Mouse (Mus musculus): ENCODE measurements around the gene Olfr64. TPM values are rescaled to one million over a fixed set of nuclear protein-coding genes. Genes with fewer than 3 reads are reported as not detected.

Gene Olfr64
- polyA plus RNA-seq, 1 experiment: not detected

DNA sequence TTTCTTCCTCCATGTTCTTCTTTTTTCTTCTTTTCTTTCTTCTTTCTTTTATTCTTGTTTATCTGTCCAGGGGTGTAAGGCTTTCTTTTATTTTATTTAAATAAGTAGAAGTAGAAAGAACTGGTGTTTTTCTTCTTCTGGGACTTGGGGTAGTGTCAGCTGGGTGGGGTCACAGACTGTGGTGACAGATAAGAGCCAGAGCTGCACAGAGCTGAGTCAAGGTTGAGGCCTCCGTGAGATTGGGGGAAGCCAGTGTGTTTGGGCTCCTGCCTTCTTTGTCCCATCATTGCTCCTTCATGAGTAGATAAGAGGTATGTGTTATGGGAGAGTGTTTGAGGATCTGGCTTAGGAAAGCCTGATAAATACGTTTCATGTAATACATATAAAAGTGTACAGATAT, 35.2 kb downstream of the Olfr64 start:
- Histone ChIP-seq H3K27ac (replicated peaks; ENCODE audit: low read depth, low read length) (no peak overlapping the region), H3K4me1 (ENCODE audit: control insufficient read depth, insufficient read depth, insufficient read length, low read length) (no peaks in the 10 kb centered on the region), H3K4me3 (ENCODE audit: insufficient read depth, low read depth, low read length) (no peak overlapping the region)

DNA sequence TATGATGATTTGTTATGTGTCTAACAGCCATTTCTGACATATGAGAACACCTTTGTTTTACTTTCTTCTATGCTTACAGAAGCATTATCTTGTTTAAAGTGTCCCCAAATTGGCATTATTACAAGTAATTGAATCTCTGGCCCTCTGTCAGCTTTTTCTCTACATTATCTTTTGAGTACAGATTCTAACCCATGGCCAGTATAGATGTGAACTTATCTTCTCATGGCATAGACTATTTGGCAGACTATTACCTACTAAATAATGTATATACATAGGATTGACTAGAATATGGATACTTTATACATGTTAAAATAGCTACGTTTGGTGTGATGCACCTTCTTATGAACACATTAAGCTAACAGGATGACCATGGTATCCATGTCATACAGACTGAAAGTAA, 39.6 kb downstream of the Olfr64 start:
- Histone ChIP-seq H3K27ac (replicated peaks; ENCODE audit: low read depth, low read length) (no peak overlapping the region), H3K4me3 (ENCODE audit: insufficient read depth, low read depth, low read length) (no peak overlapping the region), H3K4me1 (ENCODE audit: control insufficient read depth, insufficient read depth, insufficient read length, low read length) (no peaks in the 10 kb centered on the region)

DNA sequence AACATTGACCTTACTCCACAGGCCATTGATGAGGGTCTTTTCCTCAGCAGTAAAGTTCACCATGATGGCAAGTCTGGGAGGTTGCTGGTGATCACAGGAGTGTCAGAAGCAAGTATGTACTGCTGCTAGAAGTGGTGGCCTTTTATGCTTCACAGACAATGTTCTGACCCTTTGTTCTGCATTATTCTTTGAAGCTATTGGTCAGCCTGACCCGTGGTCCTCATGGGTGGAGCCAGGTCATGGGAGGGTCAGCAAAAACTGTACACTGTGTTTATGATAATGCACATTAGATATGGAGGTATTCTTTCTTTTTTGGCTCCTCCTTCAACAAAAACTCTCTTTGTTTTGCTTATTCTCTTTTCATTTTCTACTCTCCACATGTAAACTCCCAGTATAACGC, 41.2 kb downstream of the Olfr64 start, which contains the start of gene Hbb-y:
TSS of gene Hbb-y (minus strand) at position 127 of the 400 bp plus-strand sequence.
- Histone ChIP-seq H3K4me3 (ENCODE audit: insufficient read depth, low read depth, low read length) (no peak within 1 kb of the TSS), H3K27ac (replicated peaks; ENCODE audit: low read depth, low read length) (no peak within 1 kb of the TSS), H3K4me1 (ENCODE audit: control insufficient read depth, insufficient read depth, insufficient read length, low read length) (no peaks in the 10 kb centered on the region)

GRCm38 (mm10) chr7:103844525-103845325, 49.6 kb downstream of the Olfr64 start:
- H3K4me3 ChIP-seq (ENCODE audit: insufficient read depth, low read depth, low read length): no peak overlapping the region
- H3K27ac ChIP-seq (replicated peaks; ENCODE audit: low read depth, low read length): no peak overlapping the region
- no peaks in the 10 kb centered on the region for H3K4me1 ChIP-seq (ENCODE audit: control insufficient read depth, insufficient read depth, insufficient read length, low read length)

- Histone ChIP-seq H3K4me1 (ENCODE audit: control insufficient read depth, insufficient read depth, insufficient read length, low read length) (no peaks in the 10 kb centered on the region), H3K4me3 (ENCODE audit: insufficient read depth, low read depth, low read length) (no peak within 1 kb of the TSS), H3K27ac (replicated peaks; ENCODE audit: low read depth, low read length) (no peak within 1 kb of the TSS)
These were observed 51.3 kb downstream of the Olfr64 start, which contains the start of gene Hbb-bh1 for GRCm38 (mm10) chr7:103843034-103843433. Hbb-bh1 (minus strand) TSS chr7:103843164.

- H3K4me3 ChIP-seq (ENCODE audit: insufficient read depth, low read depth, low read length): no peak within 1 kb of the TSS
- H3K4me1 ChIP-seq (ENCODE audit: control insufficient read depth, insufficient read depth, insufficient read length, low read length): no peaks in the 10 kb centered on the region
- H3K27ac ChIP-seq (replicated peaks; ENCODE audit: low read depth, low read length): no peak within 1 kb of the TSS
These were observed 54.0 kb downstream of the Olfr64 start, which contains the start of gene Hbb-bh2 for GRCm38 (mm10) chr7:103840268-103840667. Hbb-bh2 (minus strand) TSS chr7:103840520.

Other genes with a start within 250 kb of the Olfr64 start
- gene Olfr623, start 230.8 kb downstream of the Olfr64 start, polyA plus RNA-seq (2012; ENCODE audit: insufficient read depth, insufficient read length, missing spikeins): not detected in 2 replicates
- not detected in 2 replicates for gene Olfr624, start 223.3 kb downstream of the Olfr64 start, polyA plus RNA-seq (2012; ENCODE audit: insufficient read depth, insufficient read length, missing spikeins)
- gene Olfr625-ps1, start 211.8 kb downstream of the Olfr64 start, polyA plus RNA-seq (2012; ENCODE audit: insufficient read depth, insufficient read length, missing spikeins): not detected in 2 replicates
- gene Olfr243, start 179.8 kb downstream of the Olfr64 start, polyA plus RNA-seq (2012; ENCODE audit: insufficient read depth, insufficient read length, missing spikeins): not detected in 2 replicates
- gene Olfr628, start 164.1 kb downstream of the Olfr64 start, polyA plus RNA-seq (2012; ENCODE audit: insufficient read depth, insufficient read length, missing spikeins): not detected in 2 replicates
- not detected in 2 replicates for gene Olfr629, start 149.5 kb downstream of the Olfr64 start, polyA plus RNA-seq (2012; ENCODE audit: insufficient read depth, insufficient read length, missing spikeins)
- not detected in 2 replicates for gene Olfr630, start 137.2 kb downstream of the Olfr64 start, polyA plus RNA-seq (2012; ENCODE audit: insufficient read depth, insufficient read length, missing spikeins)
- not detected in 2 replicates for gene Olfr69, start 122.9 kb downstream of the Olfr64 start, polyA plus RNA-seq (2012; ENCODE audit: insufficient read depth, insufficient read length, missing spikeins)
- gene Olfr68, start 114.8 kb downstream of the Olfr64 start, polyA plus RNA-seq (2012; ENCODE audit: insufficient read depth, insufficient read length, missing spikeins): not detected in 2 replicates
- gene Olfr67, start 102.7 kb downstream of the Olfr64 start, polyA plus RNA-seq (2012; ENCODE audit: insufficient read depth, insufficient read length, missing spikeins): not detected in 2 replicates
- gene Hbb-bt, start 80.5 kb downstream of the Olfr64 start, polyA plus RNA-seq (2012; ENCODE audit: insufficient read depth, insufficient read length, missing spikeins): 87.6 and 749 TPM in 2 replicates
- 880 and 4,613 TPM in 2 replicates for gene Hbb-bs, start 66.4 kb downstream of the Olfr64 start, polyA plus RNA-seq (2012; ENCODE audit: insufficient read depth, insufficient read length, missing spikeins)
- not detected in 2 replicates for gene Hbb-bh2, start 54.0 kb downstream of the Olfr64 start, polyA plus RNA-seq (2012; ENCODE audit: insufficient read depth, insufficient read length, missing spikeins)
- gene Hbb-bh1, start 51.3 kb downstream of the Olfr64 start, polyA plus RNA-seq (2012; ENCODE audit: insufficient read depth, insufficient read length, missing spikeins): not detected in 2 replicates
- gene Hbb-y, start 41.3 kb downstream of the Olfr64 start, polyA plus RNA-seq (2012; ENCODE audit: insufficient read depth, insufficient read length, missing spikeins): not detected in 2 replicates
- not detected in 2 replicates for gene Olfr66, start 8.2 kb downstream of the Olfr64 start, polyA plus RNA-seq (2012; ENCODE audit: insufficient read depth, insufficient read length, missing spikeins)
- not detected in 2 replicates for gene Olfr65, start 9.0 kb upstream of the Olfr64 start, polyA plus RNA-seq (2012; ENCODE audit: insufficient read depth, insufficient read length, missing spikeins)
- not detected in 2 replicates for gene Olfr631, start 34.3 kb upstream of the Olfr64 start, polyA plus RNA-seq (2012; ENCODE audit: insufficient read depth, insufficient read length, missing spikeins)
- not detected in 2 replicates for gene Olfr632, start 39.9 kb upstream of the Olfr64 start, polyA plus RNA-seq (2012; ENCODE audit: insufficient read depth, insufficient read length, missing spikeins)
- not detected in 2 replicates for gene Olfr633, start 50.0 kb upstream of the Olfr64 start, polyA plus RNA-seq (2012; ENCODE audit: insufficient read depth, insufficient read length, missing spikeins)
- not detected in 2 replicates for gene Olfr635, start 76.7 kb upstream of the Olfr64 start, polyA plus RNA-seq (2012; ENCODE audit: insufficient read depth, insufficient read length, missing spikeins)
- gene Olfr638, start 104.3 kb upstream of the Olfr64 start, polyA plus RNA-seq (2012; ENCODE audit: insufficient read depth, insufficient read length, missing spikeins): not detected in 2 replicates
- gene Olfr639, start 122.8 kb upstream of the Olfr64 start, polyA plus RNA-seq (2012; ENCODE audit: insufficient read depth, insufficient read length, missing spikeins): not detected in 2 replicates
- gene Olfr640, start 131.1 kb upstream of the Olfr64 start, polyA plus RNA-seq (2012; ENCODE audit: insufficient read depth, insufficient read length, missing spikeins): not detected in 2 replicates
- gene Olfr641, start 141.0 kb upstream of the Olfr64 start, polyA plus RNA-seq (2012; ENCODE audit: insufficient read depth, insufficient read length, missing spikeins): not detected in 2 replicates
- gene Olfr642, start 158.2 kb upstream of the Olfr64 start, polyA plus RNA-seq (2012; ENCODE audit: insufficient read depth, insufficient read length, missing spikeins): not detected in 2 replicates
- gene 4930516K23Rik, start 167.0 kb upstream of the Olfr64 start, polyA plus RNA-seq (2012; ENCODE audit: insufficient read depth, insufficient read length, missing spikeins): not detected in 2 replicates
- gene Olfr644, start 177.4 kb upstream of the Olfr64 start, polyA plus RNA-seq (2012; ENCODE audit: insufficient read depth, insufficient read length, missing spikeins): not detected in 2 replicates
- gene Olfr645, start 191.0 kb upstream of the Olfr64 start, polyA plus RNA-seq (2012; ENCODE audit: insufficient read depth, insufficient read length, missing spikeins): not detected in 2 replicates
- gene Olfr646, start 210.4 kb upstream of the Olfr64 start, polyA plus RNA-seq (2012; ENCODE audit: insufficient read depth, insufficient read length, missing spikeins): not detected in 2 replicates
- not detected in 2 replicates for gene Ubqln5, start 235.3 kb upstream of the Olfr64 start, polyA plus RNA-seq (2012; ENCODE audit: insufficient read depth, insufficient read length, missing spikeins)
- gene Olfr643, start 242.9 kb upstream of the Olfr64 start, polyA plus RNA-seq (2012; ENCODE audit: insufficient read depth, insufficient read length, missing spikeins): not detected in 2 replicates
- gene Ubqln3, start 248.8 kb upstream of the Olfr64 start, polyA plus RNA-seq (2012; ENCODE audit: insufficient read depth, insufficient read length, missing spikeins): not detected in 2 replicates

Data from brown adipose tissue, adult 24 weeks (tissue).